Mouse (Mus musculus) cerebellum, postnatal 25 days (tissue): ENCODE data around the gene Crip2.

ENCODE experiments used
- DNase-seq, 2 experiments: peaks; one replicate each; pipeline ENCODE4 v3.0.0; 2021; ENCODE audit warnings: mixed read lengths in 2 of 2

The Crip2 gene

GRCm38 (mm10) chr12:113132567-113132966, 7.5 kb upstream of the Crip2 start:
- DNase-seq, result peak in 1 of 2 experiments; percentile 42

DNA sequence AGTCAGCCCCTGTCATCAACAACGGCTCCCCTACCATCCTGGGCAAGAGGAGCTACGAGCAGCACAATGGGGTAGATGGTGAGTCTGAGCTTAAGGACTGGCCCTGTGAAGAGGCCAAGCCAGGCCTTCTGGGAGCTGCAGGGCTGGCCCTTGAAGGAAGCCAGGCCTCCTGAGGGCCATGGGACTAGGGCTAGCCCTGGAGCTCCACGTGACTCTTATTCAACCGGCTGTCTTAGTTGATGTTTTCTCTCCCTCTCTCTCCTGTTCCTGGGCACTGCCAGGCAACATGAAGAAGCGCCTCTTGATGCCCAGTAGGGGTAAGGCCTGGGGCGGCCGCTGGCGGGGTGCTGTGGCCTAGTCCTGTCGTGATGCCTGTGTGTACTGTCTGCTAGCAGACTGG, 6.8 kb upstream of the Crip2 start:
- no peak for DNase-seq

- no peak for DNase-seq
Measured at GRCm38 (mm10) chr12:113133861-113134403, 6.1 kb upstream of the Crip2 start.

DNA sequence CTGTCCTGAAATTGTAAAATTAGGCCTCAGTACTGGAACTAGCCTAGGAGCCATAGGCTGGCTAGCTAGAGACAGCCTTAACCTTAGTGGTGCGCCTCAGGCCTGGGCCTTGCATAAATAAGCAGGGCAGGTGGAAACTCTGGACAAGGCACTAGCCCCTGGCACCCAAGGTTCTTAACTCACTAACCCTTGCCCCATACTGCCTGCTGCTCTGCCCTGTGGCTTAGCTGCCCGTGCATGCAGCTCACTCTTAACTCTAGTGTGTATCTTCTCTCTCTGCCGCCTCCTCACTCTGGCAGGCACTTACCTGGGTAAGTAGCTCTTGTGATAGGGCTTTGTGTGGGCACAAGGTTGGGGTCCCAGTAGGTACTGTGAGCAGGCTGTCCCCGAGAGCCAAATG, 5.5 kb upstream of the Crip2 start:
- DNase-seq, result no peak

DNA sequence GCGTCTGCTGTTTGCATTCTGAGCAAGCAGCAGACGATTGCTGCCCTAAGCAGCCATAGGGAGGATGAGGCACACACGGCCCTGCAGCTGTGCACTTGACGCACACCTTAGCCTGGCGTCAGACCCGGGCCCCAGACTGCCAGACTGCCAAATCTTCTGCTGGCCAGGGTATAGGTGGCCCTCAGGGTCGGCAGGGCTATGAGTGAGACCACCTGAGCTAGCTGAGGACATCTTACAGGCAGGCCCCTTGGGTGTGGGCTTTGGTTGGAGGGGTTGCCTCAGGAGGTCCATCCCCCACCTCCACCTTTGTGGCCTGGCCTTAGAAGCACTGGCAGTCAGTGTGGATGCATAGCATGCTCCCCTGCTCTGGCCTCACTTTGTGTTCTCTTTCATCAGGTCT, 4.6 kb upstream of the Crip2 start:
- no peak for DNase-seq

- DNase-seq, result no peak
Measured at GRCm38 (mm10) chr12:113136492-113137020, 3.5 kb upstream of the Crip2 start.

GRCm38 (mm10) chr12:113137260-113138213, 2.5 kb upstream of the Crip2 start:
- no peak for DNase-seq

DNA sequence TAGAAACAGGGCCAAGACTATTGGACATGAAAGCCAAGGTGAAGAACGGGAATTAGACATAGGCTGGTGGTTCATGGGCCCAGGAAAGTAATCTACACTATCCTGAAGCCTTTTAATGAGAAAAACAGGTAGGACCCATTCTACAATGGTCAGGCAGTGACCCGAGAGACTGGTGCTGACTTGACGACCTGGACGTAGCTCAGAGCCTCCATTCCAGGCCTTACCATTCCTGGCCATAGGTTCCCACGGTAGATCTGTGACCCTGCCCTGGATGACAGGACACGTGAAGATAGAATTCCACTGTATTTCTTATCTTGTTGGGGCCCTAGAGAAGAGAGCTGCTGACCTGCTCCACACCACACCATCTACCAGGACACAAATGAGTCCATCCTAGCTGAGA, 1.7 kb upstream of the Crip2 start:
- no peak for DNase-seq

GRCm38 (mm10) chr12:113138901-113139864, 853 bp upstream of the Crip2 start:
- DNase-seq, result peak in 1 of 2 experiments; percentile 31

GRCm38 (mm10) chr12:113140616-113141411, 778 bp downstream of the Crip2 start:
- peak in 1 of 2 experiments; percentile 32 for DNase-seq

DNA sequence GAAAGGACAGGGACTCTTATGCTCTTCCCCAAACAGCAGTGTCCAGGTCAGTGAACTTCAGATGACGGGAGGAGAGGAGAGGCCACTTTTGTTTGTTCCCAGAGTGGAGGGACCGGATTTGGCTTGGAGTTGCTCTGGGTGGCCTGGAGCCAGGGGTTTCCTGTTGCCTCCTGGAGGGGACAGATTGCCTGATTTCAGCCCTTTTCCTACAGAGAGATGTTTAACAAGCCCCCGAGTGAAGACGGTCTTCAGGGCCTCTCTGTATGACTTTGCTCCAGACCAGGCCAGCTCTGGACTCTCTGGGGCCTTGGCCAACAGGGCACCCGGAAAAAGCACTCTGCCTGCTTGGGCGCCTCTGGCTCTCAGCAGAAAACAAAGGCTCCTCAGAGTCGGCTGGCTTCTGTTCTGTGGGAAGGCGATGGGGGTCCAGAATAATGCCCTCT, 1.5 kb downstream of the Crip2 start:
- peak in 1 of 2 experiments; percentile 46 for DNase-seq

- peak in 1 of 2 experiments; percentile 42 for DNase-seq
Measured at GRCm38 (mm10) chr12:113142021-113142975, 2.3 kb downstream of the Crip2 start.

- DNase-seq, result no peak
Measured at GRCm38 (mm10) chr12:113143164-113143563, 3.1 kb downstream of the Crip2 start.

- peak; percentile 45 to 58 for DNase-seq
Measured at GRCm38 (mm10) chr12:113144001-113144756, 4.1 kb downstream of the Crip2 start.

- no peak for DNase-seq
Measured at GRCm38 (mm10) chr12:113144886-113145285, 4.8 kb downstream of the Crip2 start.

- DNase-seq, result no peak
Measured at GRCm38 (mm10) chr12:113145591-113145990, 5.6 kb downstream of the Crip2 start.

DNA sequence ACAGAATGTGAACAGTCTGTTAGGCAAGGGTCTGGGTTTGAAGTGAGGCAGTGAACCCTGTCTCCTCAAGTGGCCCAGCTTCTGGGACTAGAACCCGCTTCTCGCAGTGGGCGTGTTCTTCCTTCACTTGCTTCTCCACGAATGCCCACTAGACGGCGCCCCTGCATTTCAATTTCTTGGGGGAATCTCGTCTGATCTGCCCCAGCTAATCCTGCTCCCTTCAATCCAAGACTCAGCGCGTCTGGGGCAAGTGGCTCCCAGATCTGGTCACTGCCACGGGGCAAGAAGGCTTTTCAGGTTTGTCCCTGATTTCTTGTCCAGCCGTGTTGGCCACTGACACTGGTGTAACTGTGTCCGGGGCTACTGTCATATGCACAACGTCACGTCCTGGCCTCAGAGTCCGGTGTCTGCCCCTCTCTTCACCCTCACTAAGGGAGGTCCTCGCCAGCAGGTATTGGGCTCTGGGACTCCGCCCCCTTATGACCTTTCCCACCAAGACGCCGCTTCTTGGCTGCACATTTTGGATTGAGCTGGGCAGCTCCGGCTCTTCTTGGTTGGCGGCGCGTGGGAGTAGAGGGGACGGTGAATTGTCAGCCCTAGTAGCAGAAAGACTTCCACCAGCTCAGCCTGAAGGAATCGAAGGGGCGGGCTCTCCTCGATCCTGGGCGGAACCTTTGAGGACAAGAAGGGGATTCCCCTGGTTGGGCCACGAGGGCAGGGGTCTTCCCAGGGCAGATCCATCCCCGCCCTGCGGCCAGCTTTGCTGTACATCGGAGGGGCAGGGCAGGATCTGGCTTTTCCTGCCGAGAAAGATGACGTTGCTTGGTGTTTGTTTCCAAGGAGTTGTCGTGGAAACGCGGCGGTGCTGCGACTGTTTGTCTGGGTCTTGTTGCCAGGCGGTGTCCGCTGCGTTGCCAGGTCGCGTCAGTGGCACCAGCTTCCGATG, 6.3 kb downstream of the Crip2 start, which contains the start of gene Crip1:
TSS of gene Crip1 (plus strand) at position 205 of the 946 bp plus-strand sequence.
- DNase-seq, result peak; percentile 86 to 89

- peak; percentile 69 to 75 for DNase-seq
Measured at GRCm38 (mm10) chr12:113147481-113147880, 7.4 kb downstream of the Crip2 start.
